Mouse (Mus musculus): ENCODE data around the gene Drc1.

Gene Drc1

DNA sequence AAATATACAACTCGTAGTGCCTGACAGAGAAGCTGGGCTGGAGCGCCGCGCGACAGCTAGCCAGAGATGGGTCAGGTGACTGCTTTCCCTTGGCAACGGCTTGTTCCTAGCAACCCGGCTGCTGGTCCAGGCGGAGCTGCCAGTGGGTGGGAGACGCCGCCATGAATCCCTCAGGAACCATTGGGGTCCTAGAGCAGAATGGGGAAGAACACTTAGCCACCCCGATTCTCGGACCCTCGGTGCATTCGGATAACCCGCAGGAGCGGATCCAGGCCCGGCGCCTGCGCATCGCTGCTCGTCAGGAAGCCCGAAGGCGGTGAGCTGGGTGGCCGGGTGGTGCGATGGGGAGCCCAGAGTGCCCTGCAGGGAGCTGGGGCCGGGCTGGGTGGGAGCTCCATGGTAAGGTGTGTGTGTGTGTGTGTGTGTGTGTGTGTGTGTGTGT lies at the start of gene Drc1:
Gene Drc1, plus strand, starts transcription at position 98 of the 442 bp plus-strand sequence.
- CTCF ChIA-PET, result interaction anchor here in 3 of 4 experiments (0.6 to 1.0 kb wide), 7 partner anchors 24 to 240 kb away, joined by 3 to 8 read pairs (median 3); no protein-coding TSS in a partner anchor
- POLR2A ChIA-PET, result interaction anchor here in 3 of 4 experiments (0.6 to 1.2 kb wide), 4 partner anchors 64 to 279 kb away, joined by 3 read pairs; partner anchors contain the start of gene Hadha (in 1 of the 3)

DNA sequence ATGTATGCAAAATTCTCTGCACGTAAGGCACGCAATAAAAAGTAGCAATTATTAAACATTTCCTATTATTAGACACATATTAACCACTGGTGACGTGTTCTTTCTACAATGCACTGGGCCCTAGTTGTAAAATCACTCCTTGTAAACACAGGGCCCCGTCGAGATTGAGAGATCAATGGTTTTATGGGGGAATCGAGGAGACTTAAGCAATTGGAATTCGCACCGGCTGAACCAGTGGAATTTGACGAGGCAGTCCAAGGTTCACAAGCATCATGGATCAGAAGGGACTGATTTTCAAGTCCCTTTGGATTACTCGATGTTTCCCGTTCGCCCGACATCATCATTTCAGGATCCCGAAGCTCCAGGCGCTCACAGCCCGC lies 49.3 kb upstream of the Drc1 start:
- CTCF ChIA-PET, result interaction anchor here in 1 of 4 experiments (1.1 kb wide), 1 partner anchor 127 kb away, joined by 3 read pairs; the partner anchor contains the start of gene Garem2
- POLR2A ChIA-PET, result interaction anchor here in 1 of 4 experiments (0.5 kb wide), 1 partner anchor 174 kb away, joined by 4 read pairs; no protein-coding TSS in a partner anchor

DNA sequence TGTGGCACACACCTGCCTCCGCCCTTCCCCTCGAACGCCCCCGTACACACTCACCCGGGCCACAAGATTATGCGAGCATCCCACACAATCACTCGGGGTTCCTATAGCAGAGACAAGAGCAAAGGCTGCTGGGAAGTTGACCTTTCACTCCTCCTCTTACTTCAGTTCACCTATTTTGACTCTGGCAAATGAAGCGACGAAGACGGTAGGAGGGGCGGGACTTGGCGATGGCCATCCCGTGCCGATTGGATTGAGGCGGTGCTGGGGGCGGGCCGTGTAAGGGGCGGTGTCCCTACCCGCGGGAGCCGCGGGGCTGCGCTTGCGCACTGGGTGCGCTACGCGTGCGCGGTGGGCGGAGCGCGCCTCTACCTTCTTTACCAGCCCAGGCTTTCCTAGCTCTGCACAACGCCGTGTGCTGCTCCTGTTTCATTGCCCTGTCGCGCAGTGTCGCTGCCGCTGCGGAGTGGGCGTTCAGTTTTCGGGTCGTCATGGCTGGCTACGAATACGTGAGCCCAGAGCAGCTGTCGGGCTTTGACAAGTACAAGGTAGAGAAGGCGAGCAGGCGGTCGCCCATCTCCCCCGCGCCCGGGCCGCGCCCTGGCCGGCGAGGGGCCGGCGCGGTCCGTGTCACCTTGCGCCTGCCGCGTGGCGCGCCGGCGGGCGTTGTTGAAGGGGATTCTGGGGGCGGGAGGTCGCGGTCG lies 48.8 kb upstream of the Drc1 start, which contains the start of gene Selenoi:
Gene Selenoi, plus strand, starts transcription at position 311 of the 701 bp plus-strand sequence.
- ChIA-PET CTCF (interaction anchor here in 1 of 4 experiments (1.1 kb wide), 1 partner anchor 128 kb away, joined by 3 read pairs; the partner anchor contains the start of gene Garem2), POLR2A (interaction anchor here in 2 of 4 experiments (0.5 to 0.9 kb wide), 2 partner anchors 174 to 355 kb away, joined by 4 to 5 read pairs; partner anchors contain the start of gene Kcnk3 (in 1 of the 2))

DNA sequence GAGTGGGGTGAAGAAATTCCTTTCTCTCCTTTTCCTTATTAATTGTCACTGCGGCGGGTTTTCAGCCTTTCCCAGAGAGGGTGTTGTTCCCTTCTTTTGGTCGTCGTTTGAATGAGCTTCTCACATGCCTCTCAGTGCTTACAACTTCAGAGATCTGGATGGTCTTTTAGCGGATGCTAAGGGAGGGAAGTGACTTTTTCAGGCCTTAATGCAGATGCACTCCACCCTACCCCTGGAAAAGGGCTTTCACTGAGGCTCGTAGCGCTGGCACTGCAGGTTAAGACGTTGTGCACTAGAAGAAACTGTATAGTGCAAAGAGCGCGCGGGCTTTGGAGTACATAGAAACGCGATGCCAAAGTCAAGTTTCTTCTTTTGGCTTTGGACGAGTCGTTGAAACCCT lies 48.1 kb upstream of the Drc1 start:
- POLR2A ChIA-PET, result interaction anchor here in 1 of 4 experiments (0.9 kb wide), 1 partner anchor 355 kb away, joined by 5 read pairs; the partner anchor contains the start of gene Kcnk3
- CTCF ChIA-PET, result interaction anchor here in 1 of 4 experiments (1.1 kb wide), 1 partner anchor 128 kb away, joined by 3 read pairs; the partner anchor contains the start of gene Garem2

DNA sequence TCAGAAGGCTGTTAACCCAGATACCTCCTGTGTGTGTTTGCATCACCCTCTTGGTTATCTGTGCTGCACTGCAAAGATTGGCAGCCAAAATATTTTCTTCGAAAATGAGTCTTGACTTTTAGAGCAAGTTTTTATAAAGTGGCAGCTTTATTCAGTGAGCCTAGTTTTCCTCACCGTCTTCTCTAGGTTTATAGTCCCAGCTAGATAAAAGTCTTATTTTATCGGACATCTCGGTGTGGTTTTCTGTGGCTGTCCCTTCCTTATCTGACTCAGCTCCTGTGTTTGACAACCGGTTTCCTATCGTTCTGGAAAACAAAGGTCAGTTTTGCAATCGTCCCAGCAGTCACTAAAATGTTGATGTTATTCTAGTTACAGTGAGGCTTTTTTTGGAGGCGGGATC lies 47.2 kb upstream of the Drc1 start:
- POLR2A ChIA-PET, result interaction anchor here in 1 of 4 experiments (0.9 kb wide), 1 partner anchor 14 kb away, joined by 3 read pairs; no protein-coding TSS in a partner anchor
- CTCF ChIA-PET, result no interaction called here

DNA sequence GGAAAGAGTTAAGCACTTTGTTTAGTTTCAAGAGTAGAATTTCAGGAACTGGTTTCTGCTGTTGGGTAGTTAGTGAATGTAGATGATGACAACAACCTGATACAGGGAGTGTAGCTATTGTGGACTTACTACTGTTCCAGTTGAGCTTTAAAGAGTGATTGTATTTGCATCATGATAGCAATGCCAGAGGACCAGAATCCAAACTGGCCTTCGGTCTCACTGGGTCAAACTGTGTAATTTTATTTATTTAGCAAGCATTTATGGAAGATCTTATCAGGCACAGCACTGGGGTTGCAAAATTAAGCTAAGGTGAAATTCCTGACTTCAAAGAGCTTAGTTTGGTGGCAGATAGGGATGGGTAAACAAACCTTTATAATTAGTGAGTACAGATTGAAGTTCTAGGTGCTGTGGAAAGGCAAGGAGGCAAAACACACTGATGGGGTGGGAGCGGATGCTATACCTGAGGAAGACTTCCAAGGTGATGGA lies 45.5 kb upstream of the Drc1 start:
- ChIA-PET POLR2A (interaction anchor here in 2 of 4 experiments (1.3 kb wide), 2 partner anchors 9 to 107 kb away, joined by 3 to 5 read pairs; no protein-coding TSS in a partner anchor), CTCF (no interaction called here)

DNA sequence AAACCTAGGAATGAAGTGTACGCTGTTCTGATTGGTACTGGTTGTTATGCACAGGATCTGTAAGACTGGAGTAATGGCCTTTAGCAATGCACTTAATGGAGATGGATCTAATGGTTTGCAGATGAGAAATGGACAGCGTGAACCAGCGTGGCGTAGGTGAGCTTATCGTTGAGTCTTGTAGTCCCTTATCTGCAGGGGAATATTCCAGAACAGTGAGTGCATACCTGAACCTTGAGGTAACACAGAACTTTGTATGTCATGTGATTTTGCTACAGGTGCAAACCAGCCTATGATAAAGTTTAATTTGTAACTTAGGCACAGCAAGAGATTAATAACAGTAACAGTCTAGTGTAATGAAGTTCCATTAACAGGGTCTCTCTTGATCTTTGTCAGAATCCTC lies 42.7 kb upstream of the Drc1 start:
- ChIA-PET CTCF (interaction anchor here in 1 of 4 experiments (0.6 kb wide), 1 partner anchor 291 kb away, joined by 3 read pairs; no protein-coding TSS in a partner anchor), POLR2A (interaction anchor here in 1 of 4 experiments (0.6 kb wide), 1 partner anchor 87 kb away, joined by 3 read pairs; no protein-coding TSS in a partner anchor)

DNA sequence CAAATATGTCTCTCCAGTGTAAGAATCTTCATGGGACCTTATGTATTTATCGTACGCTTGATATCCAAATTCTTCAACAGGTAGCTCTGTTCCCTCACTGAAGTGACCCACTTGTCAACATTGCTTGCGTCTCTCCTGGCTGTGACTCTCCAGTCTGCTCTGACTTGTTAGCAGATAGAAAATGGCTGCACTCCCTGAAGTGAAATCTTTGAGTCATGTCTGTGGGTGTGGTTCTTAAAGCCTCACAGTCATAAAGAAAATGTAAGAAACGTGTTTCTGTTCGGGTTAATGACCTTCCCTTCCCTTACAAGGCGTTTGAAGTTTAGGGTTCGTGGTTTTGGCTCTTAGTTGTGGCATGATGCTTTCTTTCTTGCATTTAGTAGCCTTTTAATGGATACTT lies 40.6 kb upstream of the Drc1 start:
- ChIA-PET CTCF (interaction anchor here in 1 of 4 experiments (0.7 kb wide), 1 partner anchor 118 kb away, joined by 3 read pairs; no protein-coding TSS in a partner anchor), POLR2A (interaction anchor here in 1 of 4 experiments (0.8 kb wide), 1 partner anchor 8 kb away, joined by 3 read pairs; no protein-coding TSS in a partner anchor)

DNA sequence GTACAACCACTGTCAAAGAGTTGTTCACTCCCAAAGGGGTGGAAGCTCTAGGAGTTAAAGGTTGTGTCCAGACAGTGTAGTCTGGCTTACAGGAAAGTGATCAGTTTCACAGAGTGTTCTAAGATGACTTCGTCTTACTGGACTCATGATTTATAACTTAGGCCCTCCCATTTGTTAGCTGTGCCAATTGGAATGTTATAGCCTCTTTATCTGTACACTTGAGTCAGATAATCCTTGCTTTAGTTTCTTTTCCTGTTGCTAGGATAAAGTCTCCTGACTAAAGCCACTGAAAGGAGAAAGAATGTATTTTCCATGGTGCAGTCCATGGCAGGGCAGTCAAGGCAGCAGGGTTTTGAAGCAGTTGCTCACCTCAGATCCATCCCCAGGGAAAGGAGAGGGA lies 38.8 kb upstream of the Drc1 start:
- CTCF ChIA-PET, result interaction anchor here in 1 of 4 experiments (0.6 kb wide), 1 partner anchor 229 kb away, joined by 7 read pairs; the partner anchor contains the start of gene Il6
- POLR2A ChIA-PET, result no interaction called here

DNA sequence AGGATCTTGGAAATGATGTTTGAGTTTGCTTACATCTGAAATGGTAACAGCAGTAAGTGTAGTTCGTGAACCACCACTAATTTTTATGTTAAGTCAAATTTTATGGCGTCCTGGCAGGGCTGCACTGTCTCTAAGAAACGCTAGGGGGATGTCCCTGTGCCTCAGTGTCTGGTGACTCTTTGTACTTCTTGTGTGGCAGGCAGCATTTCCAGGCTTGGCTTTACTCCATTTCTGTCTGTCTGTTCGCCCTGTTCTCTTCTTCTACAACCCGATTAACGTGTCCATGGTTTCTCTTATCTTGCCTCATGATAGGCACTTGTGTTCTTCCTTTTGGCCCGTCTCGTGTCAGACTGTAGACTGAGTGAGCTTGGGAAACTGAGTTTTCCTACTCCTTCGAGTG lies 37.4 kb upstream of the Drc1 start:
- ChIA-PET POLR2A (interaction anchor here in 1 of 4 experiments (0.6 to 1.5 kb wide), 2 partner anchors 8 to 379 kb away, joined by 5 read pairs; no protein-coding TSS in a partner anchor), CTCF (interaction anchor here in 2 of 4 experiments (0.7 to 1.2 kb wide), 5 partner anchors 13 to 260 kb away, joined by 3 to 4 read pairs (median 3); no protein-coding TSS in a partner anchor)

DNA sequence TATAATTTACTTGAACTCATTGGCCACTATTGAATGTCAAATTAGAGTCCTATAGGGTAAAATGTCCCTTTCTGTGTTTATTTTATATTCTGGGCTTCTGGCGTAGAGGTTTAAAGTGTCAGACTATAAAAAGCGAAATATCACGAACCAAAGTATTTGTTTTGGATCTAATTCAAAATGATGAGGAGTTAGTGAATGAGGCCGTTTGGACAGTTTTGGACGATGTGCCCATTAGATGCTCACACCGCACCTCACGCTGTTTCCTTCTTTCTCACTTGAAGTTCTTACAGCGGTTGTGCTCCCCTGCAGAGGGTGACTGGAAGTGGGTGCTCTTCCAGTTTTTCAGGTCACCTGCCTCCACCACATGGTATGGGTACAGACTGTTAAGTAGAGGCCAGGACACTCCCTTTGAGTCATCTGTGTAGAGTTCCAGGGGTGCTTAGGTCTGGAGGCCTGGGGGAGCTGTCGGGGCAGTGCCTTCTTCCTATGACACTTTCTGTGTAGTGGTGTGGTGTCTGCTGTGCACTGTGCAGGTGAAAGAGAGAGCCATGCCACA lies 35.2 kb upstream of the Drc1 start:
- CTCF ChIA-PET, result no interaction called here
- POLR2A ChIA-PET, result interaction anchor here in 1 of 4 experiments (1.0 kb wide), 1 partner anchor 30 kb away, joined by 3 read pairs; no protein-coding TSS in a partner anchor

DNA sequence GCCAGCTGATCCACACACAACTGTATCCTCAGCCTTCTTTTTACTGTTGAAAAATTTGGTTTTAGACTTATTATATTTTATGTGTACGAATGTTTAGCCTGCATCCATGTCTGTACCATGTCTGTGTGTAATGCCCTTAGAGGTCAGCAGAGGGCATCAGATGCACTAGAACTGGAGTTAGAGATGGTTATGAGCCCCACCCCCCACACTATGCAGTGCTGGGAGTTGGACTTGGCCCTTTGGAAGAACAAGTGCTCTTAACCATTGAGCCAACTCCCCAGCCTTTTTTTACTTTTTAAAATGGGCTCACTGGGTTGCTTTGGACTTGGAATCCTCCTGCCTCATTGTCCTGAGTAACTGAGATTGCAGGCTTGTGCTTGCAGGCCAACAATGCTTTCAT lies 33.5 kb upstream of the Drc1 start:
- POLR2A ChIA-PET, result interaction anchor here in 1 of 4 experiments (1.0 kb wide), 1 partner anchor 96 kb away, joined by 3 read pairs; no protein-coding TSS in a partner anchor
- CTCF ChIA-PET, result interaction anchor here in 2 of 4 experiments (0.5 to 1.5 kb wide), 3 partner anchors 33 to 248 kb away, joined by 3 to 14 read pairs (median 7); no protein-coding TSS in a partner anchor

DNA sequence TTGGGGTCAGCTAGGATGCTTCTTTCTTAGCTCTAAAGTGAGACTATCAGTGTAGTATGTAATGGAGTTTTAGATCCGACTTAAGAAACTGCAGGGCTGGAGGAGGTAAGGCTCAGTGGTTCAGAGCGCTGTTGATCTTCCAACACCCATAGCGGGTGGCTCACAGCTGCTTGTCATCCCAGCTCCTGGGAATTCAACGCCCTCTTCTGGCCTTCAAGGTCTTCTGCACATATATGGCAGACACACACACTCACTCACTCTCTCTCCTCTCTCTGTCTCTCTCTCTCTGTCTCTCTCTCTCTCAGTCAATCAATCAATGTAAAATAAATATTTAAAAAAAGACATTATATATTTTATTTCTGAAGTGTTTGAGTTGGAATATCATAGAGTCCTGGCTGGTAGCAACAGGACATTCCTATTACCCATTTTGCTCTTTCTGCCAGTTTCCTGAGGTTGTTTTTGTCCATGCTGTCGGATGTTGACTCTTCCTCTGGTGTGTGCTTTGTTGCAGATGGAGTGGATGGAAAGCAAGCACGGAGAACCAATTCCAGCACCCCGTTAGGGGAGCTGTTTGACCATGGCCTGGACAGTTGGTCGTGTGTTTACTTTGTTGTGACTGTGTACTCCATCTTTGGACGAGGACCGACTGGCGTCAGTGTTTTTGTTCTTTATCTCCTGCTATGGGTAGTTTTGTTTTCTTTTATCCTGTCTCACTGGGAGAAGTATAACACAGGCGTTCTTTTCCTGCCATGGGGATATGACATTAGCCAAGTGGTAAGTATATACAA lies 25.4 kb upstream of the Drc1 start:
- ChIA-PET POLR2A (interaction anchor here in 1 of 4 experiments (0.9 to 1.5 kb wide), 2 partner anchors 17 to 631 kb away, joined by 3 read pairs; no protein-coding TSS in a partner anchor), CTCF (interaction anchor here in 3 of 4 experiments (0.5 to 1.2 kb wide), 4 partner anchors 11 to 431 kb away, joined by 3 to 4 read pairs (median 4); no protein-coding TSS in a partner anchor)

DNA sequence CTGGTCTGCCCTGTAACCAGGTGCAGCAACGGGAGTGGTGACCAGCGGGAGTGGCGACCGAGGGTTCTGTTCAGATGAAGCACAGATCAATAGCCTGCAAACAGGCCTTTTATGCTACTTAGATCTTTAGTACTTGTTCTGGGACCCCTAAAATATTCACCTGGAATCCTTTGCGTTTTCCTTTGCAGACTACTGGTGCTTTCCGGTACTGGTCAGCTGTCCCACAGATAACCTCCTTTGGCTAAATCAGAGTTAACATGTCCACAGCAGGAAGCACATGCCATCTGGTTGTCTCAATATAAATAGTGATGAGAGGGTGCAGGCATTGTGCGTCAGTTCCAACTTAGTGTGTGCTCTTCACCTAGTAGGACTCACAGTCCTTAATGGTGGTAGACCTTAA lies 22.4 kb upstream of the Drc1 start:
- ChIA-PET CTCF (interaction anchor here in 1 of 4 experiments (0.6 kb wide), 2 partner anchors 275 to 1464 kb away, joined by 3 to 4 read pairs; no protein-coding TSS in a partner anchor), POLR2A (no interaction called here)

DNA sequence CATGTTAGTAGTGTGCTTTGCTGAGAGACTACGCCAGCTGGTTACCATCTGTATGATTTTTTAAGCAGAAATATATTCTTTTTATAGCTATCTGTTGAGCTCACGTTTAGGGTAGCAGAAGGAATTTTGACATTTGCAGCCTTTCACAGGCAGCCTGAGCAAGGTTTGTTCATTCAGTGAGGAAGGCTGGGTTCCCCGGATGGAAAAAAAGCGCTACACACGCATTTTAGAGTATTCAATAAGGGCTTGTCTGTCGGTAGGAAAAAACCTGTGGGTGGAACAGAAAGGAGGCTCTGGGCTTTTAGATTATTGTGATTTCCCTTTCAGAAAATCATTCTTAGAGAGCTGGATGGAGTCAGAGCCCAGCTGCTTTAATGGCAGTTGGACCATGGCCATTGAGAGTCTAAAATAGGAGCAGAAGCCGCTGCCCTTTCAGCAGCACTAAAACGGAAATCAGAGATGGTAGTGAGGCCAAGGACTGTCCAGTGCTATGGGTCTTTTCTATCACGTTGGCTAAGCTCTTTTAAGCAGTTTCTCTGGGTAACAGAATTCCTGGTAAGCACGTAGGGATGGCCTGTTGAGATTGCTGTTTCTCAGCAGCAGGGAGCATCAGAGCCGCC lies 10.5 kb upstream of the Drc1 start:
- ChIA-PET CTCF (interaction anchor here in 2 of 4 experiments (0.6 kb wide), 2 partner anchors 13 to 166 kb away, joined by 3 read pairs; partner anchors contain the start of gene Garem2 (in 1 of the 2)), POLR2A (no interaction called here)

DNA sequence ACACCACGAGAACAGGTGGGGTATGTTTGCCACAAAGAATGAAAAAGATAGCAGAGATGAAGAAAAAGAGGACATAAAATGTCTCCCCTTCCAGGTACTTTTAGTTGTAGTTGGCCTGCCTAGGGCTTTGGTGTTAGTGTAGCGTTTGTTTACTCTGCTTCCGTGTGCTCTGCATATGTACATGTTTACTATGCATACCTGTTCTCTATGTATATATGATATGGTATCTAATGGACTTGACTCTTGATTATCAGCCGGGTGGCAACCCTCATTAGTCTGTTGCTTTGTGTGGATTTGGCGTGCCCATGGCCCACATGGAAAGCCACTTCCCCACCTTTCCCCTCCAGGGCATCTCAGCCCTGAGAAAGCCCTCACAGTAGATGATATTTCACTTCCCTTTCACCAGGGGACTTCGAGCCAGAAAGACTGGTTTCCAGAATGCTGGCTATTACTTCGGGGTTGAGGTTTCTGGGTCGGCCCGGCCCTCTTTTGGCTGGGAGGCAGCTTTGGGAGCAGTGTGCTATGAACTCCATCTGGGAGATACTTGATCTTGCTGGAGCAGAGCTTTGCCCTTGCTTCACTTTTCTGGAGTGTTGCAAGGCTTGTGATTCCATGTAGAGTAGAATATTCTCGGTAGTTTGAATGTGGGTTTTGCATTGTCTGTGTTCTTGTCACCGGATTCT lies 9.4 kb upstream of the Drc1 start:
- CTCF ChIA-PET, result no interaction called here
- POLR2A ChIA-PET, result no interaction called here

DNA sequence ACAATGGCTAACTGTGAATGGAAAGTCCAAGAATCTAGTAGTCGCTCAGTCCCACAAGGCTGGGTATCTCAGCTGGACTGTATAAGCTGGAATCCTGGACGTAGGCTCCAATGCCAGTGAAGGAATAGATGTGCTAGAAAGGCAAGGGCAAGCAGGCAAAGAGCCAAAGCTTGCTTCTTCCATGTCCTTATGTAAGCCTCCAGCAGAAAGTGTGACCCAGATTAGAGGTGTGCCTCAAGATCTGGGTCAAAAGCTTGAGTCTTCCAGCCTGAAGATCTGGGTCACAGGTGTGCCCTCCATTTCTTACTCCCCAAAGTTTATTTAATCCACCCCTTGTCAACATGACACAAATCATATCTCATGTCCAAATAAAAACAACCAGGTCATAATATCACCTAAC lies 4.8 kb upstream of the Drc1 start:
- POLR2A ChIA-PET, result no interaction called here

More for the DNA sequence above, 4.8 kb upstream of the Drc1 start:
- CTCF ChIA-PET, result no interaction called here
